Mouse (Mus musculus): Measurements from ENCODE around the gene Ndufa8. TPM values are rescaled to one million over a fixed set of nuclear protein-coding genes. Genes with fewer than 3 reads are reported as not detected.

Ndufa8 gene
- polyA plus RNA-seq, 1 experiment from 2014 or later: 179 TPM

- Histone ChIP-seq H3K9me3 (replicated peaks) (no peaks in the 10 kb centered on the region), H3K27me3 (peaks cover 11% of the 10 kb centered on the region), H3K4me2 (replicated peaks) (no peak overlapping the region), H3K36me3 (no peaks in the 10 kb centered on the region), H3K4me3 (no peak overlapping the region), H3K9ac (no peak overlapping the region), H3K4me1 (no peaks in the 10 kb centered on the region), H3K27ac (no peak overlapping the region)
- WGBS: 64% methylated on average over 1 of the region's 1 CpGs
- ATAC-seq (ENCODE audit: low FRiP score): no peak
Measured at GRCm38 (mm10) chr2:36000390-36000789, 48.8 kb downstream of the Ndufa8 start.

DNA sequence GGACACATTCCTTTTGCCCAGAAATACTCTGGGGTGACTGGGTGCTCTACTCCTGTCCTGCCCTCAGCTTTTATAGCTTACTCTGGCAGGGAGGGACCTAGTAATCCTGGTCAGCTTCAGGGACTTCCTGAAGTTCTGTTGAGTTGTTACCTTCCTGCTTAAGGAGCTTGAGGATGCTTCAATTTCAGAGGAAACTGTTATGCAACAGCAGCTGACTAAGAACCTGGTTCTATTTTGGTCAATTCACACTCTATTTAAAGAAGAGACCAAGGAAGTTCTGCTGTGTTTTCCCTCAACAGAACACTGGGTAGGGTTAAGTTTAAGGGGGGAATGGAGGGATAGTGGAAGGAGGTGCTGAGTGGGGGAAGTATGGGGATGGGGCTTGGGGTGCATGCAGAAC is 50.0 kb downstream of the Ndufa8 start:
- no peaks in the 10 kb centered on the region for H3K36me3 ChIP-seq
- no peak for ATAC-seq (ENCODE audit: low FRiP score)
- H3K9me3 ChIP-seq (replicated peaks): no peaks in the 10 kb centered on the region
- H3K27me3 ChIP-seq: peaks cover 11% of the 10 kb centered on the region
- no peak overlapping the region for H3K4me2 ChIP-seq (replicated peaks)
- H3K9ac ChIP-seq: no peak overlapping the region
- H3K4me3 ChIP-seq: no peak overlapping the region
- no peak overlapping the region for H3K27ac ChIP-seq
- no peaks in the 10 kb centered on the region for H3K4me1 ChIP-seq

DNA sequence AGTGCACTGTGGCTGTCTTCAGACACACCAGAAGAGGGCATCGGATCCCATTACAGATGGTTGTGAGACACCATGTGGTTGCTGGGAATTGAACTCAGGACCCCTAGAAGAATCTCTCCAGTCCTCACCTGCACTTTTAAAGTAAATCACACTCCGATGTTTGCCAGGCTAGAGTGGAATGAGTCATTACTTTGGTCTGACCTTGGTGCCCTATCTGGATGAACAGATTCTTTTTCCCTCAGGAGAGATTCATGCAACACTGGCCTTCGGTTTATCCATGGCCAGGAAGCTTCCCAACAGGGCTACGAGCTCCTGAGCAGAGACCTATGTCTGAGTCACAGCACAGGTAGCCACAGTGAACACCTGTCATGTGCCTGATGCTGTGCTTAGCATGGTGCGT is 50.8 kb downstream of the Ndufa8 start:
- no peak overlapping the region for H3K9ac ChIP-seq
- WGBS: 94% methylated on average over 5 of the region's 5 CpGs
- no peak for ATAC-seq (ENCODE audit: low FRiP score)

GRCm38 (mm10) chr2:35996753-35997152 is 52.5 kb downstream of the Ndufa8 start:
- Histone ChIP-seq H3K27me3 (peaks cover 7% of the 10 kb centered on the region; the same call in 1 of the 2 replicates), H3K9me3 (replicated peaks) (no peaks in the 10 kb centered on the region), H3K36me3 (no peaks in the 10 kb centered on the region), H3K9ac (no peak overlapping the region), H3K4me2 (replicated peaks) (no peak overlapping the region), H3K4me1 (no peaks in the 10 kb centered on the region), H3K27ac (no peak overlapping the region), H3K4me3 (no peak overlapping the region)
- WGBS: 71% methylated on average over 2 of the region's 2 CpGs
- ATAC-seq (ENCODE audit: low FRiP score): no peak

More for the DNA sequence above, 50.8 kb downstream of the Ndufa8 start:
- Histone ChIP-seq H3K4me1 (no peaks in the 10 kb centered on the region), H3K36me3 (no peaks in the 10 kb centered on the region), H3K27ac (no peak overlapping the region), H3K4me3 (no peak overlapping the region), H3K27me3 (peaks cover 11% of the 10 kb centered on the region), H3K4me2 (replicated peaks) (no peak overlapping the region), H3K9me3 (replicated peaks) (no peaks in the 10 kb centered on the region)

- no peaks in the 10 kb centered on the region for H3K36me3 ChIP-seq
- H3K4me3 ChIP-seq: no peak overlapping the region
- H3K27me3 ChIP-seq: peaks cover 7% of the 10 kb centered on the region; the same call in 1 of the 2 replicates
- H3K4me2 ChIP-seq (replicated peaks): no peak overlapping the region
- H3K9ac ChIP-seq: no peak overlapping the region
- ATAC-seq (ENCODE audit: low FRiP score): no peak
- H3K4me1 ChIP-seq: no peaks in the 10 kb centered on the region
- H3K9me3 ChIP-seq (replicated peaks): no peaks in the 10 kb centered on the region
- H3K27ac ChIP-seq: no peak overlapping the region
- 85% methylated on average over 6 of the region's 6 CpGs for WGBS
Measured at GRCm38 (mm10) chr2:35994303-35994702, 54.9 kb downstream of the Ndufa8 start.

DNA sequence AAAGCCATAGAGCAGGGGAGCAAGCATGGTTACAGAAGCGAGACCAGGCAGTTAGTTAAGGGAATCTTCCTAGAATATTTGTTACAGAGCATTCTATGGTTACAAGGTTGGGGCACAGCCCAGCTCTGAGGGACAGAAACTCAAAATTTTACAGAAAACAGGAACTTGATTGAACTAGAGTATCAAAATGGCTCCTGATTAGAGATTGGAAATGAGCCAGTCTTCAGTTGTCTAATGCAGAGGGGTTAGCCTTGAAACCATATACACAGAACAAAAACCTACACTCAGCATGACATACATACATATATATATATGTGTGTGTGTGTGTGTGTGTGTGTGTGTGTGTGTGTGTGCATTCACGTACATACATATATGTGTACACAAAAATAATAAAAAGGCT is 55.7 kb downstream of the Ndufa8 start:
- WGBS: 76% methylated on average over 2 of the region's 2 CpGs
- no peak overlapping the region for H3K9ac ChIP-seq
- H3K36me3 ChIP-seq: no peaks in the 10 kb centered on the region
- no peaks in the 10 kb centered on the region for H3K9me3 ChIP-seq (replicated peaks)
- H3K4me3 ChIP-seq: no peak overlapping the region
- no peak overlapping the region for H3K4me2 ChIP-seq (replicated peaks)
- no peaks in the 10 kb centered on the region for H3K4me1 ChIP-seq
- peaks cover 7% of the 10 kb centered on the region; the same call in 1 of the 2 replicates for H3K27me3 ChIP-seq
- no peak overlapping the region for H3K27ac ChIP-seq
- ATAC-seq (ENCODE audit: low FRiP score): no peak

DNA sequence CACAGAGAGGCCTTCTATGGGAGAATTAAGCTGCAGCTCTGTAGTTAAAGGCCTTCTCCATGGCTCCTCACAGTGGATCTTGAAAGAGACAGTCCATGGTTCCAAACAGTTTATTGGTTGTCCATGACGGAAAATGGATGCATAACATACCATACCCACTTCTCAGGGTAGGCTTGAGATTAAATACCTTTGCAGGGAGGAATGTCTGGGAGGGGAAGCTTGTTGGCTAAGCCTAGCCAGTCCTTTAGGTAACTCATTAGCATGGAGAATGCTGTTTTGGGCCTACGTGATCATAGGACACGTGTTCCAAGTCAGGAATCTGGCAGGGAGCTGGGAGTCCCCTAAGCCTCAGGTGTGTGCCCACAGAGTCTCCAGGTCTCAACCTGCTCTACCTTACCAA is 56.9 kb downstream of the Ndufa8 start:
- no peak overlapping the region for H3K27ac ChIP-seq
- no peaks in the 10 kb centered on the region for H3K9me3 ChIP-seq (replicated peaks)
- 0 out of 2 replicates have a peak, but pooled peaks cover 5% of the 10 kb centered on the region for H3K27me3 ChIP-seq
- no peaks in the 10 kb centered on the region for H3K4me1 ChIP-seq
- no peak overlapping the region for H3K4me2 ChIP-seq (replicated peaks)
- 88% methylated on average over 3 of the region's 3 CpGs for WGBS
- H3K4me3 ChIP-seq: no peak overlapping the region
- H3K9ac ChIP-seq: no peak overlapping the region
- no peaks in the 10 kb centered on the region for H3K36me3 ChIP-seq
- no peak for ATAC-seq (ENCODE audit: low FRiP score)

Other genes starting within 250 kb of the Ndufa8 start
- 4.6 and 5.5 TPM in 2 replicates for gene Ttll11, start 69.5 kb downstream of the Ndufa8 start, polyA plus RNA-seq (2016; fragmentation: Nextera tagmentation; extraction: Ambion mirVana)
- gene Morn5, start 52 bp upstream of the Ndufa8 start, polyA plus RNA-seq (2016; fragmentation: Nextera tagmentation; extraction: Ambion mirVana): 3.2 and 3.6 TPM in 2 replicates
- 1.4 and 2.7 TPM in 2 replicates for gene Lhx6, start 56.0 kb upstream of the Ndufa8 start, polyA plus RNA-seq (2016; fragmentation: Nextera tagmentation; extraction: Ambion mirVana)
- gene Mrrf, start 87.0 kb upstream of the Ndufa8 start, polyA plus RNA-seq (2016; fragmentation: Nextera tagmentation; extraction: Ambion mirVana): 23.0 and 24.8 TPM in 2 replicates
- gene Rbm18, start 87.4 kb upstream of the Ndufa8 start, polyA plus RNA-seq (2016; fragmentation: Nextera tagmentation; extraction: Ambion mirVana): 129 TPM in 2 replicates
- 4.8 and 6.2 TPM in 2 replicates for gene Ptgs1, start 181.0 kb upstream of the Ndufa8 start, polyA plus RNA-seq (2016; fragmentation: Nextera tagmentation; extraction: Ambion mirVana)